24 mouse cellular contexts compared by ENCODE assay signal in the genomic region with DNA sequence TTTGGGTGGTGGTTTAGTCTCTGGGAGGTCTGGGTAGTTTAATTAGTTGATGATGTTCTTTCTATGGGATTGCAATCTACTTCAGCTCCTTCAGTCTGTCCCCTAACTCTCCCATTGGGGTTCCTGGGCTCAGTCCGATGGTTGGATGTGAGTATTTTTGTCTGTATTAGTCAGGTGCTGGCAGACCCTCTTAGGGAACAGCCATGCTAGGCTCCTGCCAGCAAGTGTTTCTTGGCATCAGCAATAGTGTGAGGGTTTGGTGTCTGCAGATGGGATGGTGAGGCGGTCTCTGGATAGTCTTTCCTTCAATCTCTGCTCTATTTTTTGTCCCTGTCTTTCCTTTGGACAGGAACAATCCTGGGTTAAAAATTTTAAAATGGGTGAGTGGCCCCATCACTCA. TPM values are rescaled to one million over a fixed set of nuclear protein-coding genes. Genes with fewer than 3 reads are reported as not detected.
"Had no signal": no experiment of that assay in that cellular context is flagged by ENCODE, and none has a peak within 500 bp of the region (broad histone marks: within the 10 kb centered on the region; RNA-seq: fewer than 3 reads in every experiment).

No protein-coding gene starts in this region.

- H3K9ac ChIP-seq: limb, embryonic 12.5 days; limb, embryonic 15.5 days; liver, embryonic 14.5 days; liver, postnatal 0 days; lung, embryonic 14.5 days; midbrain, embryonic 12.5 days; neural tube, embryonic 13.5 days; stomach, embryonic 15.5 days had no signal

- H3K4me3 ChIP-seq: left cerebral cortex, adult 2 months; limb, embryonic 12.5 days; limb, embryonic 15.5 days; midbrain, embryonic 12.5 days; myocyte; neural tube, embryonic 13.5 days; stomach, embryonic 15.5 days had no signal

- H3K4me2 ChIP-seq: limb, embryonic 12.5 days; limb, embryonic 15.5 days; liver, embryonic 11.5 days; lung, embryonic 14.5 days; midbrain, embryonic 12.5 days; neural tube, embryonic 13.5 days; stomach, embryonic 15.5 days had no signal

- H3K27me3 ChIP-seq: limb, embryonic 12.5 days; limb, embryonic 15.5 days; neural tube, embryonic 13.5 days; stomach, embryonic 15.5 days had no signal

- H3K4me1 ChIP-seq: limb, embryonic 12.5 days; limb, embryonic 15.5 days; midbrain, embryonic 12.5 days had no signal

- H3K9me3 ChIP-seq: limb, embryonic 12.5 days; limb, embryonic 15.5 days; midbrain, embryonic 12.5 days; neural tube, embryonic 13.5 days; stomach, embryonic 15.5 days had no signal

- H3K27ac ChIP-seq: left cerebral cortex, adult 2 months; limb, embryonic 12.5 days; limb, embryonic 15.5 days; liver, embryonic 14.5 days; macrophage; midbrain, embryonic 12.5 days; neural tube, embryonic 13.5 days; stomach, embryonic 15.5 days had no signal

- H3K36me3 ChIP-seq: limb, embryonic 12.5 days; limb, embryonic 15.5 days; midbrain, embryonic 12.5 days; neural tube, embryonic 13.5 days; stomach, embryonic 15.5 days had no signal

- ATAC-seq: liver, postnatal 0 days; lung, postnatal 0 days; midbrain, embryonic 16.5 days had no signal

- DNase-seq: kidney, postnatal 10 days; kidney, postnatal 36 days; layer of hippocampus, postnatal 36 days; liver, postnatal 0 days; lung, embryonic 14.5 days; retina, postnatal 1 day; right cerebral cortex, postnatal 25 days; spleen, adult 18-20 months; thymus, adult 18-20 months; thymus, postnatal 36 days had no signal

RNA-seq across cellular contexts. Expression of a gene that starts 8.7 kb away (rescaled TPM):
- polyA plus RNA-seq: liver, postnatal 0 days; macrophage; midbrain, embryonic 16.5 days; myocyte; testis, adult 2 months had no signal

RNA-seq across cellular contexts. Expression of a gene that starts 33.4 kb away (rescaled TPM):
- polyA plus RNA-seq: liver, postnatal 0 days; lung, embryonic 14.5 days; lung, postnatal 0 days had no signal

RNA-seq across cellular contexts. Expression of a gene that starts 38.0 kb away (rescaled TPM):
- polyA plus RNA-seq: limb, embryonic 12.5 days; limb, embryonic 15.5 days; liver, embryonic 11.5 days; liver, embryonic 14.5 days; liver, postnatal 0 days; lung, embryonic 14.5 days; lung, postnatal 0 days; macrophage; midbrain, embryonic 12.5 days; midbrain, embryonic 16.5 days; myocyte; neural tube, embryonic 13.5 days; stomach, embryonic 15.5 days; testis, adult 2 months; urinary bladder, adult 2 months had no signal
